Mouse (Mus musculus) CH12.LX (cell line): Measurements from ENCODE around the gene 2810408A11Rik.
A peak's percentile ranks its signal among the peaks of the same experiment; 100 is the strongest.

Experiments used
- CHD2 ChIP-seq: IDR thresholded peaks from 2 replicates; pipeline ENCODE4 v1.6.1; 2011; ENCODE audit warnings: low read length, improper control_type of control experiment
- CTCF ChIP-seq, 2 experiments: IDR thresholded peaks in 1 of 2; conservative IDR thresholded peaks in 1 of 2; 2 replicates each; pipeline ENCODE4 v1.5.1; 2011 to 2012; ENCODE audit warnings: low read depth in 2 of 2, low read length in 2 of 2, improper control_type of control experiment in 1 of 2, inconsistent platforms in 1 of 2, mild to moderate bottlenecking in 1 of 2, moderate library complexity in 1 of 2
- POLR2A ChIP-seq: IDR thresholded peaks from 2 replicates; pipeline ENCODE4 v1.6.1; 2011; ENCODE audit warnings: low read depth, mild to moderate bottlenecking, improper control_type of control experiment, low read length
- RAD21 ChIP-seq: IDR thresholded peaks from 2 replicates; pipeline ENCODE4 v1.6.1; 2011; ENCODE audit warnings: low read depth, mild to moderate bottlenecking, low read length, improper control_type of control experiment, moderate library complexity

DNA sequence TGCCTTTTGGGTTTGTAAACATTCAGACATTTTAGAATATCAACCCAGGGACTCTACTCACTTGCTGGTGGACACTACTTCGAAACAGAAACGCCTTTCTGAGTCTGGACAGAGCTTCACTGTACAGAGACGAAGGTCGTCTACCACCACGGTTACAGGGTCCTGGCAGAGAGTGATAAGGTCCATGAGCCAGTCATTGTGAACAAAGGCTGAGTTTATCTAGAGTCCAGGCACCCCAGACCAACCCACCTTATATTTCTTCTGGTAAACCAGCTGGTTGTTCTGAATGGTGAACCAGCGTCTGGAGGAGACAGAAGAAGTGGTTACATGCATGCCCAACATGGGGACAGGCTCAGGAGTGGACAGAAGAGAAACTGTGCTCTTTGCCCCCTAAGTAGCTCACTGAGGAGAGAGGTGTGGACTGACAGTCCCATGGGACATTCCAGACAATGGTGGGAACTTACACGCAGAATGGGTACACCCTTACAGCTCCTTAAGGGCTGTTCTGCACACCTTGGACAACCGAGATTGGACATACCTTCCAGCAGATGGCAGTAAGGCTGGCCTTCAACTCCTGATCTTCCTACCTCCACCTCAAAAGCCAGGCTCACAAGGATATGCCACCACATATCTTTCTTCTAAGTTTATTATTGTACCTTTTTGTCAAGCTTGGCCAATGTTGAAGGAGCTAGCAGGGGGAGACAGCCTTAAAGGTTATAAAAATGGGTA, 13.7 kb downstream of the 2810408A11Rik start:
- TF ChIP-seq RAD21 = peak; percentile 44
- TF ChIP-seq CHD2 = no peak
- no peak for TF ChIP-seq POLR2A
- peak in 1 of 2 experiments; percentile 64; a peak in 2 of 4 replicates for TF ChIP-seq CTCF (conservative IDR thresholded peaks at IDR 0.05 in 1 of 2, IDR thresholded peaks at IDR 0.05 in 1 of 2; ENCODE audit: low read depth in 2 of 2, low read length in 2 of 2)
